Mouse (Mus musculus) hindbrain, postnatal 0 days (tissue): ENCODE data around the gene Mamdc4. TPM values are rescaled to one million over a fixed set of nuclear protein-coding genes. Genes with fewer than 3 reads are reported as not detected.

Source experiments
- ATAC-seq: fragments of 200-750 bp; cut with Nextera tagmentation; 2 replicates; pipeline ENCODE4 v1.8.0; 2017; ENCODE audit warnings: mild to moderate bottlenecking, moderate TSS enrichment, moderate library complexity
- DNase-seq: peaks from one replicate; pipeline ENCODE4 v3.0.0-alpha.2; 2015; ENCODE audit warnings: low spot score
- H3K27ac ChIP-seq: fragments of 300-500 bp; sonication (generic); 2 replicates; pipeline ENCODE4 v1.5.1; 2014; ENCODE audit warnings: mild to moderate bottlenecking
- H3K27me3 ChIP-seq: fragments of 300-500 bp; sonication (generic); 2 replicates; pipeline ENCODE4 v1.6.1; 2014; ENCODE audit warnings: low read length, mixed read lengths; ENCODE audit not compliant: insufficient read depth
- H3K36me3 ChIP-seq: fragments of 300-500 bp; sonication (generic); 2 replicates; pipeline ENCODE4 v1.6.1; 2014; ENCODE audit warnings: low read length, mixed read lengths; ENCODE audit not compliant: insufficient read depth
- H3K4me1 ChIP-seq: fragments of 300-500 bp; sonication (generic); 2 replicates; pipeline ENCODE4 v1.6.1; 2014; ENCODE audit warnings: antibody characterized with exemption, low read length, mixed read lengths; ENCODE audit not compliant: insufficient read depth
- H3K4me2 ChIP-seq: fragments of 300-500 bp; sonication (generic); 2 replicates; pipeline ENCODE4 v1.6.1; 2014; ENCODE audit warnings: low read depth, mild to moderate bottlenecking, low read length, moderate library complexity, mixed read lengths
- H3K4me3 ChIP-seq: fragments of 300-500 bp; sonication (generic); 2 replicates; pipeline ENCODE4 v1.5.1; 2014; ENCODE audit warnings: low read length
- H3K9ac ChIP-seq: fragments of 300-500 bp; sonication (generic); replicated peaks from 2 replicates; pipeline ENCODE4 v1.6.1; 2014; ENCODE audit warnings: mild to moderate bottlenecking, low read length, moderate library complexity, mixed read lengths
- H3K9me3 ChIP-seq: fragments of 300-500 bp; sonication (generic); 2 replicates; pipeline ENCODE4 v1.6.1; 2016; ENCODE audit warnings: low read length, mixed read lengths
- CTCF ChIP-seq: IDR thresholded peaks from 2 replicates; pipeline ENCODE4 v1.5.1; 2016; ENCODE audit warnings: antibody characterized with exemption, control low read depth, low read depth
- WGBS: fragments of 180-500 bp; shearing (Covaris S2); extraction: QIAGEN DNeasy Blood & Tissue Kit; methylation state at CpG from one replicate; pipeline ENCODE4 v1.1.7; 2014; 5-methylcytosine and 5-hydroxymethylcytosine counted together
- polyA plus RNA-seq: library from polyadenylated mRNA; unstranded; fragments of >200 nt; fragmentation: Nextera tagmentation; extraction: Ambion mirVana; gene quantifications from 2 replicates; pipeline ENCODE4 v1.2.1, GENCODE M21; 2015
- total RNA-seq: library from RNA; depleted of rRNA; stranded (reverse); fragments of >200 nt; gene quantifications from 2 replicates; pipeline ENCODE4 v1.2.3, GENCODE M21; 2014; rRNA removed

Gene Mamdc4
- total and polyA plus RNA-seq, 2 experiments from 2014 or later, result 2.0 to 2.5 TPM

- Histone ChIP-seq H3K36me3 (peaks cover 4% of the 10 kb centered on the region; the same call in 1 of the 2 replicates), H3K9ac (no peak overlapping the region), H3K27me3 (no peaks in the 10 kb centered on the region), H3K4me2 (no peak overlapping the region), H3K9me3 (no peaks in the 10 kb centered on the region), H3K27ac (no peak overlapping the region), H3K4me3 (no peak overlapping the region), H3K4me1 (no peaks in the 10 kb centered on the region)
- TF ChIP-seq CTCF, result no peak
- DNase-seq (no peak), ATAC-seq (no peak)
- 93% methylated on average over 4 of the region's 4 CpGs for WGBS
These were observed 34.1 kb downstream of the Mamdc4 start for GRCm38 (mm10) chr2:25540541-25540948.

GRCm38 (mm10) chr2:25536531-25536930 lies 38.1 kb downstream of the Mamdc4 start:
- 93% methylated on average over 8 of the region's 8 CpGs for WGBS
- ATAC-seq, result no peak
- Histone ChIP-seq H3K4me1 (no peaks in the 10 kb centered on the region), H3K4me3 (no peak overlapping the region), H3K36me3 (peaks cover 7% of the 10 kb centered on the region; the same call in 1 of the 2 replicates), H3K27me3 (no peaks in the 10 kb centered on the region), H3K9ac (no peak overlapping the region), H3K4me2 (no peak overlapping the region), H3K9me3 (no peaks in the 10 kb centered on the region), H3K27ac (no peak overlapping the region)
- no peak for DNase-seq
- no peak for TF ChIP-seq CTCF

GRCm38 (mm10) chr2:25534866-25535182 lies 39.8 kb downstream of the Mamdc4 start:
- 95% methylated on average over 2 of the region's 2 CpGs for WGBS
- H3K9ac ChIP-seq, result no peak overlapping the region
- H3K36me3 ChIP-seq, result peaks cover 10% of the 10 kb centered on the region; the same call in 1 of the 2 replicates
- H3K27me3 ChIP-seq, result no peaks in the 10 kb centered on the region
- no peak overlapping the region for H3K4me2 ChIP-seq
- H3K9me3 ChIP-seq, result no peaks in the 10 kb centered on the region
- H3K4me3 ChIP-seq, result no peak overlapping the region
- TF ChIP-seq CTCF, result no peak
- H3K4me1 ChIP-seq, result no peaks in the 10 kb centered on the region
- peak overlapping the region; percentile 32; the same call in 1 of the 2 replicates for H3K27ac ChIP-seq
- DNase-seq (no peak), ATAC-seq (no peak)

GRCm38 (mm10) chr2:25534178-25534865 lies 40.3 kb downstream of the Mamdc4 start:
- Histone ChIP-seq H3K27me3 (no peaks in the 10 kb centered on the region), H3K4me3 (no peak overlapping the region), H3K9ac (no peak overlapping the region), H3K36me3 (peaks cover 10% of the 10 kb centered on the region; the same call in 1 of the 2 replicates), H3K9me3 (no peaks in the 10 kb centered on the region), H3K4me1 (no peaks in the 10 kb centered on the region), H3K27ac (peak overlapping the region; percentile 32; the same call in 1 of the 2 replicates), H3K4me2 (no peak overlapping the region)
- peak; percentile 63 for DNase-seq
- ATAC-seq, result peak; percentile 72; the same call in 1 of the 2 replicates
- TF ChIP-seq CTCF, result no peak
- WGBS, result 80% methylated on average over 3 of the region's 3 CpGs

- 0 out of 2 replicates have a peak, but pooled peaks have one; percentile 38 for ATAC-seq
- WGBS, result 89% methylated on average over 2 of the region's 2 CpGs
- H3K27me3 ChIP-seq, result no peaks in the 10 kb centered on the region
These were observed 40.9 kb downstream of the Mamdc4 start for GRCm38 (mm10) chr2:25533707-25534106.

GRCm38 (mm10) chr2:25526510-25527302 lies 47.9 kb downstream of the Mamdc4 start:
- Histone ChIP-seq H3K9ac (no peak overlapping the region), H3K4me2 (no peak overlapping the region), H3K27ac (no peak overlapping the region), H3K4me1 (no peaks in the 10 kb centered on the region), H3K9me3 (no peaks in the 10 kb centered on the region), H3K27me3 (no peaks in the 10 kb centered on the region), H3K4me3 (no peak overlapping the region), H3K36me3 (peaks cover 52% of the 10 kb centered on the region)
- no peak for DNase-seq
- WGBS, result 91% methylated on average over 9 of the region's 9 CpGs
- TF ChIP-seq CTCF, result no peak
- ATAC-seq, result no peak

More at GRCm38 (mm10) chr2:25533707-25534106, 40.9 kb downstream of the Mamdc4 start:
- no peak overlapping the region for H3K9ac ChIP-seq
- no peak for TF ChIP-seq CTCF
- H3K9me3 ChIP-seq, result no peaks in the 10 kb centered on the region
- no peak for DNase-seq
- no peak overlapping the region for H3K4me3 ChIP-seq
- no peak overlapping the region for H3K4me2 ChIP-seq
- H3K4me1 ChIP-seq, result no peaks in the 10 kb centered on the region
- no peak overlapping the region for H3K27ac ChIP-seq
- H3K36me3 ChIP-seq, result peaks cover 11% of the 10 kb centered on the region; the same call in 1 of the 2 replicates

Other genes starting within 250 kb of the Mamdc4 start
Only the 30 nearest of the 34 such genes appear.
- 5.8 and 7.5 TPM in 2 replicates for gene Uap1l1, start 209.2 kb downstream of the Mamdc4 start, total RNA-seq
- 15.6 and 18.5 TPM in 2 replicates for gene Uap1l1, start 209.2 kb downstream of the Mamdc4 start, polyA plus RNA-seq
- 38.1 and 40.2 TPM in 2 replicates for gene Sapcd2, start 202.5 kb downstream of the Mamdc4 start, total RNA-seq
- gene Sapcd2, start 202.5 kb downstream of the Mamdc4 start, polyA plus RNA-seq, result 20.2 and 22.0 TPM in 2 replicates
- gene Entpd2, start 179.0 kb downstream of the Mamdc4 start, total RNA-seq, result 8.4 and 12.9 TPM in 2 replicates
- 10.8 and 12.3 TPM in 2 replicates for gene Entpd2, start 179.0 kb downstream of the Mamdc4 start, polyA plus RNA-seq
- gene Npdc1, start 175.5 kb downstream of the Mamdc4 start, total RNA-seq, result 249 and 289 TPM in 2 replicates
- 416 and 422 TPM in 2 replicates for gene Npdc1, start 175.5 kb downstream of the Mamdc4 start, polyA plus RNA-seq
- gene Fut7, start 151.6 kb downstream of the Mamdc4 start, total RNA-seq, result 1.0 TPM in 1 of 2 replicates, not detected in the other
- 0.18 and 0.20 TPM in 2 replicates for gene Fut7, start 151.6 kb downstream of the Mamdc4 start, polyA plus RNA-seq
- gene Abca2, start 146.1 kb downstream of the Mamdc4 start, total RNA-seq, result 84.6 and 94.9 TPM in 2 replicates
- 10.7 and 12.5 TPM in 2 replicates for gene Abca2, start 146.1 kb downstream of the Mamdc4 start, polyA plus RNA-seq
- gene Clic3, start 118.0 kb downstream of the Mamdc4 start, total RNA-seq, result 0.97 and 3.9 TPM in 2 replicates
- 4.1 and 4.8 TPM in 2 replicates for gene Clic3, start 118.0 kb downstream of the Mamdc4 start, polyA plus RNA-seq
- gene Paxx, start 113.8 kb downstream of the Mamdc4 start, total RNA-seq, result 183 and 187 TPM in 2 replicates
- gene Paxx, start 113.8 kb downstream of the Mamdc4 start, polyA plus RNA-seq, result 141 and 145 TPM in 2 replicates
- gene Ptgds, start 104.8 kb downstream of the Mamdc4 start, total RNA-seq, result 1,517 and 2,498 TPM in 2 replicates
- gene Ptgds, start 104.8 kb downstream of the Mamdc4 start, polyA plus RNA-seq, result 2,872 and 3,193 TPM in 2 replicates
- not detected in 2 replicates for gene Lcn12, start 80.9 kb downstream of the Mamdc4 start, total RNA-seq
- gene Lcn12, start 80.9 kb downstream of the Mamdc4 start, polyA plus RNA-seq, result not detected in 2 replicates
- gene Fbxw5, start 74.1 kb downstream of the Mamdc4 start, total RNA-seq, result 140 and 175 TPM in 2 replicates
- 93.4 and 102 TPM in 2 replicates for gene Fbxw5, start 74.1 kb downstream of the Mamdc4 start, polyA plus RNA-seq
- 0.58 and 0.68 TPM in 2 replicates for gene C8g, start 73.1 kb downstream of the Mamdc4 start, total RNA-seq
- 6.5 and 8.0 TPM in 2 replicates for gene C8g, start 73.1 kb downstream of the Mamdc4 start, polyA plus RNA-seq
- gene Traf2, start 27.9 kb downstream of the Mamdc4 start, total RNA-seq, result 10.0 and 11.4 TPM in 2 replicates
- gene Traf2, start 27.9 kb downstream of the Mamdc4 start, polyA plus RNA-seq, result 9.2 and 9.3 TPM in 2 replicates
- gene Edf1, start 17.0 kb downstream of the Mamdc4 start, total RNA-seq, result 159 and 274 TPM in 2 replicates
- 394 and 413 TPM in 2 replicates for gene Edf1, start 17.0 kb downstream of the Mamdc4 start, polyA plus RNA-seq
- gene Phpt1, start 379 bp upstream of the Mamdc4 start, total RNA-seq, result 35.4 and 48.2 TPM in 2 replicates
- 232 and 242 TPM in 2 replicates for gene Phpt1, start 379 bp upstream of the Mamdc4 start, polyA plus RNA-seq
- gene Ajm1, start 6.9 kb upstream of the Mamdc4 start, total RNA-seq, result 22.4 and 29.1 TPM in 2 replicates
- gene Ajm1, start 6.9 kb upstream of the Mamdc4 start, polyA plus RNA-seq, result 18.8 and 19.8 TPM in 2 replicates
- gene Rabl6, start 33.7 kb upstream of the Mamdc4 start, total RNA-seq, result 71.8 and 74.9 TPM in 2 replicates
- gene Rabl6, start 33.7 kb upstream of the Mamdc4 start, polyA plus RNA-seq, result 53.0 and 62.4 TPM in 2 replicates
- gene Ccdc183, start 42.8 kb upstream of the Mamdc4 start, total RNA-seq, result not detected in 2 replicates
- 0.35 and 0.48 TPM in 2 replicates for gene Ccdc183, start 42.8 kb upstream of the Mamdc4 start, polyA plus RNA-seq
- 48.0 and 59.8 TPM in 2 replicates for gene Tmem141, start 47.2 kb upstream of the Mamdc4 start, total RNA-seq
- gene Tmem141, start 47.2 kb upstream of the Mamdc4 start, polyA plus RNA-seq, result 52.0 and 56.9 TPM in 2 replicates
- gene Fcna, start 53.2 kb upstream of the Mamdc4 start, total RNA-seq, result 2.2 and 2.7 TPM in 2 replicates
- gene Fcna, start 53.2 kb upstream of the Mamdc4 start, polyA plus RNA-seq, result 3.7 and 4.3 TPM in 2 replicates
- gene Lcn8, start 78.3 kb upstream of the Mamdc4 start, total RNA-seq, result not detected in 2 replicates
- not detected in 2 replicates for gene Lcn8, start 78.3 kb upstream of the Mamdc4 start, polyA plus RNA-seq
- gene Lcn5, start 83.1 kb upstream of the Mamdc4 start, total RNA-seq, result not detected in 2 replicates
- gene Lcn5, start 83.1 kb upstream of the Mamdc4 start, polyA plus RNA-seq, result not detected in 2 replicates
- not detected in 2 replicates for gene Lcn6, start 101.9 kb upstream of the Mamdc4 start, total RNA-seq
- gene Lcn6, start 101.9 kb upstream of the Mamdc4 start, polyA plus RNA-seq, result not detected in 2 replicates
- not detected in 2 replicates for gene Lcn10, start 107.9 kb upstream of the Mamdc4 start, total RNA-seq
- gene Lcn10, start 107.9 kb upstream of the Mamdc4 start, polyA plus RNA-seq, result not detected in 2 replicates
- gene Obp2a, start 125.2 kb upstream of the Mamdc4 start, total RNA-seq, result not detected in 2 replicates
- not detected in 2 replicates for gene Obp2a, start 125.2 kb upstream of the Mamdc4 start, polyA plus RNA-seq
- 90.3 and 92.6 TPM in 2 replicates for gene Bmyc, start 131.9 kb upstream of the Mamdc4 start, total RNA-seq
- gene Bmyc, start 131.9 kb upstream of the Mamdc4 start, polyA plus RNA-seq, result 206 and 219 TPM in 2 replicates
- gene Obp2b, start 162.2 kb upstream of the Mamdc4 start, total RNA-seq, result not detected in 2 replicates
- gene Obp2b, start 162.2 kb upstream of the Mamdc4 start, polyA plus RNA-seq, result not detected in 2 replicates
- not detected in 2 replicates for gene Lcn3, start 190.7 kb upstream of the Mamdc4 start, total RNA-seq
- not detected in 2 replicates for gene Lcn3, start 190.7 kb upstream of the Mamdc4 start, polyA plus RNA-seq
- gene Lcn11, start 202.2 kb upstream of the Mamdc4 start, total RNA-seq, result not detected in 2 replicates
- gene Lcn11, start 202.2 kb upstream of the Mamdc4 start, polyA plus RNA-seq, result not detected in 2 replicates
- gene Gm13539, start 207.4 kb upstream of the Mamdc4 start, total RNA-seq, result not detected in 2 replicates
- not detected in 2 replicates for gene Gm13539, start 207.4 kb upstream of the Mamdc4 start, polyA plus RNA-seq